Mouse (Mus musculus) intestine, embryonic 14.5 days (tissue): Measurements from ENCODE around the gene Msi2. TPM values are rescaled to one million over a fixed set of nuclear protein-coding genes. Genes with fewer than 3 reads are reported as not detected.

Experiments used
- ATAC-seq: fragments of 200-750 bp; cut with Nextera tagmentation; replicated peaks from 2 replicates; pipeline ENCODE4 v1.8.0; 2017; ENCODE audit warnings: low read depth, moderate number of reproducible peaks, moderate TSS enrichment, moderate library complexity; ENCODE audit not compliant: low FRiP score, low TSS enrichment
- DNase-seq: peaks from one replicate; pipeline ENCODE4 v3.0.0-alpha.2; 2018; ENCODE audit warnings: low spot score
- H3K27ac ChIP-seq: fragments of 300-500 bp; sonication (generic); 2 replicates; pipeline ENCODE4 v1.5.1; 2014; ENCODE audit warnings: low read depth, mild to moderate bottlenecking, control low read depth
- H3K27me3 ChIP-seq: fragments of 300-500 bp; sonication (generic); replicated peaks from 2 replicates; pipeline ENCODE4 v1.6.1; 2014; ENCODE audit warnings: low read length, control low read depth; ENCODE audit not compliant: control insufficient read depth, insufficient read depth
- H3K36me3 ChIP-seq: fragments of 300-500 bp; sonication (generic); 2 replicates; pipeline ENCODE4 v1.6.1; 2014; ENCODE audit warnings: low read length, control low read depth; ENCODE audit not compliant: control insufficient read depth, insufficient read depth
- H3K4me1 ChIP-seq: fragments of 300-500 bp; sonication (generic); replicated peaks from 2 replicates; pipeline ENCODE4 v1.6.1; 2014; ENCODE audit warnings: low read length, control low read depth, mixed read lengths; ENCODE audit not compliant: control insufficient read depth, insufficient read depth
- H3K4me2 ChIP-seq: fragments of 300-500 bp; sonication (generic); 2 replicates; pipeline ENCODE4 v1.6.1; 2014; ENCODE audit warnings: low read length
- H3K4me3 ChIP-seq: fragments of 300-500 bp; sonication (generic); 2 replicates; pipeline ENCODE4 v1.5.1; 2014; ENCODE audit warnings: low read depth, low read length, control low read depth, mixed read lengths
- H3K9ac ChIP-seq: fragments of 300-500 bp; sonication (generic); 2 replicates; pipeline ENCODE4 v1.6.1; 2014; ENCODE audit warnings: mild to moderate bottlenecking, low read length
- H3K9me3 ChIP-seq: fragments of 300-500 bp; sonication (generic); 2 replicates; pipeline ENCODE4 v1.6.1; 2016; ENCODE audit warnings: low read length, control low read depth; ENCODE audit not compliant: control insufficient read depth
- WGBS: fragments of 180-500 bp; shearing (Covaris S2); extraction: QIAGEN DNeasy Blood & Tissue Kit; methylation state at CpG from one replicate; pipeline ENCODE4 v1.1.7; 2014; 5-methylcytosine and 5-hydroxymethylcytosine counted together
- polyA plus RNA-seq: library from polyadenylated mRNA; unstranded; fragments of >200 nt; fragmentation: Nextera tagmentation; extraction: Ambion mirVana; gene quantifications from 2 replicates; pipeline ENCODE4 v1.2.1, GENCODE M21; 2014

Gene Msi2
- polyA plus RNA-seq, 1 experiment from 2014 or later = 13.6 TPM

- ATAC-seq (no peak), DNase-seq (no peak)
- Histone ChIP-seq H3K4me2 (no peak overlapping the region), H3K4me1 (0 out of 2 replicates have a peak, but pooled peaks cover 7% of the 10 kb centered on the region), H3K4me3 (no peak overlapping the region), H3K9me3 (no peaks in the 10 kb centered on the region), H3K27me3 (no peaks in the 10 kb centered on the region), H3K27ac (no peak overlapping the region), H3K9ac (no peak overlapping the region), H3K36me3 (no peaks in the 10 kb centered on the region)
- 83% methylated on average over 8 of the region's 8 CpGs for WGBS
These were observed 275.0 kb downstream of the Msi2 start for GRCm38 (mm10) chr11:88443291-88443690.

DNA sequence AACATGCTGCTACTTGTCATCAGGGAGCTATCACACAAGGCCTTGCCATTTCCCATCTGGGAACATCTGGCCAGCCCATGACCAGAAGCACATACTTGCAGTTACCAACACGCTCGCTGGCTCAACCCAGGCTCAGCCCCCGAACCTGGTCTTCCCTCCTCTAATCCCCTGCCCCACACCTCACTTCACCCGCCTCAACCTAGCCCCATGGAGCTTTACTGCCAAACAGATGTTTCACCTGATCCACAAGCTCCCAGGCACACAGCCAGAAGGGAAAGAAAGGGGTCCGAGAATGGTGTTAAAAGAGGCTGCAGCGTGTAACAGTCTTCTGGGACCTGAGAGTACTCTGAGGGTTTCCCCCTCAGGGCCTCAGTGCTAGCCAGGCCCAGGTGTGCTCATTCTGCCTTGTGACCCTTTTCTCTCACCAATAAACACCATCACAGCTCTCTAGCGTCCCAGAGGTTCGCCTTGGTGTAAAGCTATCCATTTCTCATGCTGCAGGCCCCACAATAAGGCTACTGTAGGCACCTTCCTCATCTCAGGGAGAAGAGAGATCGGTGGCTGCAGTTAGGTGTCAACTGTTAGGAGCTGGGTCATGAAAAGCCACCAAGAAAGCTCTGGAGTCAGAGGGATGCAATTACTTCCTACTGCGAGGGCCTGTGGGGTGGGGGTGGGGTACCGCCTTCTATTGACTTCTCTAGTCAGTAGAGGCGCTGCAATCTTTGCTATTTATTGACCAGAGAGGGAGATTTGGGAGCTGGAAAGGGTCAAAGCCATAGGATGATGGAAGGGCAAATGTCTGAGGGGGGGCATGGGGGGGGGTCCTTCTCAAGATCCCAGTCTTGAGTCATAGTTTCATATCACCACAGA, 276.2 kb downstream of the Msi2 start:
- no peaks in the 10 kb centered on the region for H3K36me3 ChIP-seq
- H3K4me1 ChIP-seq = 0 out of 2 replicates have a peak, but pooled peaks cover 7% of the 10 kb centered on the region
- 56% methylated on average over 12 of the region's 12 CpGs for WGBS
- no peak overlapping the region for H3K4me2 ChIP-seq
- H3K4me3 ChIP-seq = no peak overlapping the region
- DNase-seq (no peak), ATAC-seq (no peak)
- no peak overlapping the region for H3K27ac ChIP-seq
- no peaks in the 10 kb centered on the region for H3K9me3 ChIP-seq
- no peak overlapping the region for H3K9ac ChIP-seq
- no peaks in the 10 kb centered on the region for H3K27me3 ChIP-seq

DNA sequence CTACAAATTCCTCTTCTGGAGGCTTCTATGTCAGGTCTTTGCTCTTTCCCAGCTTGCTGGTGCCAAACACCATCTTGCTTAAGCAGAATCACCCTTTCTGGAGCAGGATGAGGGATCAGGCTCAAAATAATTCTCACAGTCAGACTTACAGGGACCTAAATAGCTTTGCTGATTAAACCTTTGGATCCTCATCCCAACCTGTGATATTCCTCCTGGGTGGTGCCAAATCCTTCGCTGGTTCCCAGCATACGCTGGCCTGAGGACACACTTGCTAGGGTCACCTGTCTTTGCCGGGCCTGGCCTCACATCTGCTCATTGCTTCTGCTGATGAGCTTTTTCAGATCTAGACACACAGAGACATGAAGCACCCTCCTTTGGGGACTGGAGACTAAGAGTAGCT, 279.7 kb downstream of the Msi2 start:
- ATAC-seq (no peak), DNase-seq (no peak)
- Histone ChIP-seq H3K36me3 (no peaks in the 10 kb centered on the region), H3K27ac (no peak overlapping the region), H3K4me3 (no peak overlapping the region), H3K9ac (no peak overlapping the region), H3K4me2 (no peak overlapping the region), H3K9me3 (no peaks in the 10 kb centered on the region), H3K4me1 (0 out of 2 replicates have a peak, but pooled peaks cover 4% of the 10 kb centered on the region), H3K27me3 (no peaks in the 10 kb centered on the region)
- WGBS = 88% methylated on average over 3 of the region's 3 CpGs

DNA sequence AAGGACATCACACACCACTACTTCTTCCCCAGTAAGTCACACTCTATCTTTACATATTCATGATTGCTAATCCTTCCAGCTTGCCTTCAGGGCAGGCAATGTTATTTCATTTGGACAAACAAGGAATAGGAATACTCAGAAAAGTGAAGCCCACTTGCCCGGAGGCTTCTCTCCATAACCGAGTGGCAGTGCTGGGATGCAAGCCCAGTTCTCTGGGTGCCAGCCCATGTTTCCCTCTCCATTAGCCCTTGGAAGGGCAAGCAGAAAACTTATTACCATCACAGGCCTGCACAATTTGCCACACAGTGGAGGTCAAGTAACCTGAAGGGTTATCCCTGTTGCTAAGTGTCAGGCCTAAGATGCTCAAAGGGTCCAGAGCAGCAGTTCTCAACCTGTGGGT, 281.7 kb downstream of the Msi2 start:
- ATAC-seq (no peak), DNase-seq (no peak)
- no peak overlapping the region for H3K27ac ChIP-seq
- WGBS = 92% methylated on average over 2 of the region's 2 CpGs
- H3K27me3 ChIP-seq = no peaks in the 10 kb centered on the region
- no peaks in the 10 kb centered on the region for H3K9me3 ChIP-seq
- no peak overlapping the region for H3K4me3 ChIP-seq
- peaks cover 6% of the 10 kb centered on the region for H3K4me1 ChIP-seq
- H3K36me3 ChIP-seq = no peaks in the 10 kb centered on the region
- H3K4me2 ChIP-seq = no peak overlapping the region
- H3K9ac ChIP-seq = no peak overlapping the region

GRCm38 (mm10) chr11:88435543-88435942, 282.8 kb downstream of the Msi2 start:
- Histone ChIP-seq H3K4me3 (no peak overlapping the region), H3K27me3 (no peaks in the 10 kb centered on the region), H3K4me1 (peaks cover 10% of the 10 kb centered on the region), H3K36me3 (no peaks in the 10 kb centered on the region), H3K4me2 (no peak overlapping the region), H3K9ac (no peak overlapping the region), H3K9me3 (no peaks in the 10 kb centered on the region), H3K27ac (no peak overlapping the region)
- ATAC-seq (no peak), DNase-seq (no peak)
- WGBS = 96% methylated on average over 6 of the region's 6 CpGs

DNA sequence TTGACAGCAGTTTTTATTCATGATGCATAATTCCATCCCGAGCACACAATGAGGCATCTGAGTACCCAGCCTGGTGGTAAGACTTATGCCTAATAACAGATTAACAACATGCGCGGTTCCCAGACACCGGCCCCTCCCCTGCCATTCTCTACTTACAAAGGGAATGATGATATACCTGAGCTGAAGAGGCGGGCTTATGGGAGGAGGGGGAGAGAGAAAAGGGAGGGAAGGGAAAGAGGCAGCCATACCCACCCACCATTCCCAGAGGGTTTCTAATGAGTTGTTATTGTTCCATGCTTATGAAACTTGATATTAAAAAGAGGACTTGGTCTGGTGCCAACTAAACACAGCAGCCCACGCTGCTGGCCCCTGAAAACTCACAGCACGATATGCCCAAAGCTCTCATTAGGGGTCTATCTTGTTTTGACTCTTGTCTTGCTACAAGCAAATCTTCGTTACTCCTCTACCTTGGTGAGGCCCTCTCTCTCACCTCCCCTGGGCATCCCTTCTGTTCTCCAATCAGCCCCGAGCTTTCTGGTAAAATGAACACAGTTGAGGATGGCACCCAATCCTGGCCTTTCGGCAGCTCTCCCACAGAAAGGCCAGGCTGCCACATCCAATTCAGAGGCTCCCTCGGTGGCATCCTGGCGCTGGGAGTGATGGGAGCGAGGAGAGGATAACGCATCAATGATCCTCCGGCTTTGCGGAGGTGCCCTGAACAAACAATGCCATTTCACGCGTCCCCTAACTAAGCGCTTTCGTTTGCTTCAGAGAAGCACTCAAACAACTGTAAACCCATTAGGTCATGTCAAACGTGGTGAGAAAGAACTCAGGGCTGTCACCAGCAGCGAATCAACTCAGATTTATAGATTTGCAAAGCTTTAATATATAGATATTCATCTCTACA, 286.7 kb downstream of the Msi2 start:
- DNase-seq (no peak), ATAC-seq (no peak)
- H3K4me1 ChIP-seq = peaks cover 12% of the 10 kb centered on the region
- H3K27me3 ChIP-seq = no peaks in the 10 kb centered on the region
- WGBS = 73% methylated on average over 22 of the region's 22 CpGs
- H3K36me3 ChIP-seq = no peaks in the 10 kb centered on the region
- no peak overlapping the region for H3K9ac ChIP-seq
- H3K9me3 ChIP-seq = 0 out of 2 replicates have a peak, but pooled peaks cover 2% of the 10 kb centered on the region
- no peak overlapping the region for H3K27ac ChIP-seq
- no peak overlapping the region for H3K4me2 ChIP-seq
- no peak overlapping the region for H3K4me3 ChIP-seq

GRCm38 (mm10) chr11:88430292-88430691, 288.0 kb downstream of the Msi2 start:
- H3K36me3 ChIP-seq = no peaks in the 10 kb centered on the region
- ATAC-seq (no peak), DNase-seq (no peak)
- H3K4me1 ChIP-seq = peaks cover 25% of the 10 kb centered on the region
- no peaks in the 10 kb centered on the region for H3K27me3 ChIP-seq
- H3K4me2 ChIP-seq = no peak overlapping the region
- 91% methylated on average over 8 of the region's 8 CpGs for WGBS
- no peak overlapping the region for H3K4me3 ChIP-seq
- no peak overlapping the region for H3K27ac ChIP-seq
- H3K9ac ChIP-seq = no peak overlapping the region
- H3K9me3 ChIP-seq = 0 out of 2 replicates have a peak, but pooled peaks cover 2% of the 10 kb centered on the region

DNA sequence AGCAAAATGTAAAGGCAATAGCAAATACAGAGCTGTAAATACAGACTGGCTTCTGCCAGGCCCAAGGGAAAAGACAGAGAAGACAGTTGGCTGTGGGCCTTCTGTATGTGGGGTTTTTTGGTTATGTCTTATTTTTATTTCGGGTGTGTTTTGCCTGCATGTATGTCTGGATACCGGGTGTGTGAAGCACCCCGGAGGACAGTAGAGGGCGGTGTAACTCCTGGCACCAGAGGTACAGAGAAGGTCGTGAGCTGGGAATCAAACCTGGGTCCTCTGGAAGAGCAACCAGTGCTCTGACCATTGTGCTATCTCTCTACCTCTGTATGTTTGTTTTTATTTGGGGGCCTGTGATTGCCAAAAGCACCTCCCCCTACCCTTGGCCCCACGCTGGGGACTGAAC, 288.6 kb downstream of the Msi2 start:
- H3K27me3 ChIP-seq = no peaks in the 10 kb centered on the region
- no peak overlapping the region for H3K4me3 ChIP-seq
- 0 out of 2 replicates have a peak, but pooled peaks cover 2% of the 10 kb centered on the region for H3K9me3 ChIP-seq
- DNase-seq (no peak), ATAC-seq (no peak)
- no peak overlapping the region for H3K9ac ChIP-seq
- H3K4me2 ChIP-seq = no peak overlapping the region
- 93% methylated on average over 6 of the region's 6 CpGs for WGBS
- H3K4me1 ChIP-seq = peaks cover 31% of the 10 kb centered on the region
- H3K27ac ChIP-seq = no peak overlapping the region
- no peaks in the 10 kb centered on the region for H3K36me3 ChIP-seq
